14 mouse cellular contexts compared by ENCODE assay signal in the genomic region with DNA sequence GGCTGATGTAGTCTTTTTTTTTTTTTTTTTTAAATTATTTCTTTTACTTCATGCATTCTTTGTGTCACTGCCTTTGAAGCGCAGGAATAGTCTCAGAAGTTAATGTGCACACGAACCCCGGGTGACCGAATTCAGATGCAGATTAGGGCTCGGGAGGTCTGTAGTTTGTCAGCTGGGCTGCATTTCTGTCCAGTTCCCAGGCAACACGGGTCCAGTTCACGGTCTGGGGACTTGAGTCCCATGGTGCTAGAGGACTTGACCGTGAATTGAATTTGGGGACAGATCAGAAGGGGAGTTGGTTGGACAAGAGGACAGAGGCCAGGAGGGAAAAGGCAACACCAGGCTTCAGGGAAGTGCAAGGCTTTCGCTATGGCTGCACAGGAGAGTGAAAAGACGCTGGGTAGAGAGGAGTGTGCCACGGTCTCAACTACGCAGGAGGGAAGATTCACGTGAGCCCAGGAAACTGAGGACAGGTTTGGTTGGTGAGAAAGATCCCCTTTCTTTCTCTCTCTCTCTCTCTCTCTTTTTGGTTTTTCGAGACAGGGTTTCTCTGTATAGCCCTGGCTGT.
DNase-seq lines count a peak whose midpoint lies in the region; ATAC-seq and TF ChIP-seq lines count a peak whose summit lies in the region.
"Had no signal": no experiment of that assay in that cellular context is flagged by ENCODE, and none has a peak within 500 bp of the region (broad histone marks: within the 10 kb centered on the region; RNA-seq: fewer than 3 reads in every experiment).

No protein-coding gene starts in this region.

- H3K36me3 ChIP-seq in forebrain, embryonic 10.5 days (replicated peaks), result peaks cover 23% of the 10 kb centered on the region
- H3K36me3 ChIP-seq in hindbrain, embryonic 13.5 days, result peaks cover 12% of the 10 kb centered on the region; the same call in 1 of the 2 replicates
- H3K36me3 ChIP-seq in midbrain, postnatal 0 days (ENCODE audit: insufficient read depth, low read length), result no peaks in the 10 kb centered on the region; the same call in 1 of the 2 replicates
- H3K36me3 ChIP-seq: limb, embryonic 12.5 days had no signal

- no peak overlapping the region for H3K4me2 ChIP-seq in hindbrain, embryonic 13.5 days
- no peak overlapping the region for H3K4me2 ChIP-seq in midbrain, postnatal 0 days (ENCODE audit: low read depth, low read length, poor library complexity, severe bottlenecking)
- H3K4me2 ChIP-seq: limb, embryonic 12.5 days had no signal

- H3K4me3 ChIP-seq in forebrain, embryonic 10.5 days, result no peak overlapping the region
- no peak overlapping the region for H3K4me3 ChIP-seq in hindbrain, embryonic 13.5 days
- no peak overlapping the region for H3K4me3 ChIP-seq in midbrain, postnatal 0 days (ENCODE audit: low read depth, low read length)
- H3K4me3 ChIP-seq in lung, adult 2 months (replicated peaks; ENCODE audit: extremely low read depth, low read depth, low read length), result no peak overlapping the region
- H3K4me3 ChIP-seq: limb, embryonic 12.5 days had no signal

- no peak overlapping the region for H3K9ac ChIP-seq in hindbrain, embryonic 13.5 days
- H3K9ac ChIP-seq in midbrain, postnatal 0 days (replicated peaks; ENCODE audit: low read length, poor library complexity, severe bottlenecking), result no peak overlapping the region
- H3K9ac ChIP-seq: limb, embryonic 12.5 days had no signal

- TF ChIP-seq POLR2A in lung, adult 2 months (IDR thresholded peaks at IDR 0.05; ENCODE audit: borderline replicate concordance, extremely low read depth, low read depth, low read length), result no peak

- 56% methylated on average over 14 of the region's 14 CpGs for WGBS in forebrain, embryonic 10.5 days
- 23% methylated on average over 14 of the region's 14 CpGs for WGBS in hindbrain, embryonic 13.5 days
- WGBS in midbrain, postnatal 0 days, result 27% methylated on average over 14 of the region's 14 CpGs
- WGBS in lung, adult 2 months, result 86% methylated on average over 14 of the region's 14 CpGs

- peak; percentile 35 for DNase-seq in ZHBTc4 (ENCODE audit: low read depth, low spot score)
- DNase-seq in forebrain, embryonic 10.5 days (ENCODE audit: extremely low spot score, low spot score), result peak; percentile 59
- peak; percentile 52 for DNase-seq in midbrain, postnatal 0 days (ENCODE audit: low spot score)
- DNase-seq in kidney, adult 18-20 months, result no peak
- no peak for DNase-seq in ovary, adult 18-20 months (ENCODE audit: low spot score)
- no peak for DNase-seq in lung, adult 2 months
- no peak for DNase-seq in spleen, postnatal 36 days (ENCODE audit: low spot score in 2 of 2)
- DNase-seq: gastrocnemius, postnatal 25 days; kidney, postnatal 10 days; layer of hippocampus, postnatal 36 days; thymus, postnatal 25 days had no signal

- TF ChIP-seq CTCF in midbrain, postnatal 0 days (IDR thresholded peaks at IDR 0.05), result no peak
- no peak for TF ChIP-seq CTCF in lung, adult 2 months (IDR thresholded peaks at IDR 0.05; ENCODE audit: insufficient read depth, low read length)

- no peaks in the 10 kb centered on the region for H3K27me3 ChIP-seq in forebrain, embryonic 10.5 days (ENCODE audit: poor library complexity, severe bottlenecking)
- H3K27me3 ChIP-seq in hindbrain, embryonic 13.5 days, result no peaks in the 10 kb centered on the region
- no peaks in the 10 kb centered on the region for H3K27me3 ChIP-seq in midbrain, postnatal 0 days (ENCODE audit: insufficient read depth, low read length)
- H3K27me3 ChIP-seq: limb, embryonic 12.5 days had no signal

- ATAC-seq in hindbrain, embryonic 13.5 days (ENCODE audit: low FRiP score), result peak; percentile 46
- ATAC-seq in midbrain, postnatal 0 days (ENCODE audit: low FRiP score), result no peak

- no peaks in the 10 kb centered on the region for H3K9me3 ChIP-seq in forebrain, embryonic 10.5 days
- no peaks in the 10 kb centered on the region for H3K9me3 ChIP-seq in hindbrain, embryonic 13.5 days
- no peaks in the 10 kb centered on the region for H3K9me3 ChIP-seq in midbrain, postnatal 0 days (ENCODE audit: low read length)
- H3K9me3 ChIP-seq: limb, embryonic 12.5 days had no signal

- peaks cover 24% of the 10 kb centered on the region for H3K4me1 ChIP-seq in forebrain, embryonic 10.5 days
- peaks cover 3% of the 10 kb centered on the region; the same call in 1 of the 2 replicates for H3K4me1 ChIP-seq in hindbrain, embryonic 13.5 days (replicated peaks)
- H3K4me1 ChIP-seq in midbrain, postnatal 0 days (ENCODE audit: insufficient read depth, low read length), result no peaks in the 10 kb centered on the region
- no peaks in the 10 kb centered on the region for H3K4me1 ChIP-seq in lung, adult 2 months (ENCODE audit: control insufficient read depth, insufficient read depth, low read length)

- peak overlapping the region; percentile 78 for H3K27ac ChIP-seq in forebrain, embryonic 10.5 days
- H3K27ac ChIP-seq in hindbrain, embryonic 13.5 days, result 0 out of 2 replicates have a peak overlapping the region, but pooled peaks have one; percentile 40
- no peak overlapping the region for H3K27ac ChIP-seq in midbrain, postnatal 0 days (ENCODE audit: low read depth, low read length)
- H3K27ac ChIP-seq: limb, embryonic 12.5 days; macrophage had no signal

Comparison
In these comparisons a context has a peak if more than half of its experiments do, and no peak if none do; other contexts are left out.
1. DNase-seq: peak in ZHBTc4 (single experiment), forebrain, embryonic 10.5 days (single experiment) and midbrain, postnatal 0 days (single experiment); none in kidney, adult 18-20 months (single experiment), ovary, adult 18-20 months (single experiment), lung, adult 2 months (single experiment) and spleen, postnatal 36 days (0 of 2).